1 mouse cellular context compared by ENCODE assay signal in the genomic region with DNA sequence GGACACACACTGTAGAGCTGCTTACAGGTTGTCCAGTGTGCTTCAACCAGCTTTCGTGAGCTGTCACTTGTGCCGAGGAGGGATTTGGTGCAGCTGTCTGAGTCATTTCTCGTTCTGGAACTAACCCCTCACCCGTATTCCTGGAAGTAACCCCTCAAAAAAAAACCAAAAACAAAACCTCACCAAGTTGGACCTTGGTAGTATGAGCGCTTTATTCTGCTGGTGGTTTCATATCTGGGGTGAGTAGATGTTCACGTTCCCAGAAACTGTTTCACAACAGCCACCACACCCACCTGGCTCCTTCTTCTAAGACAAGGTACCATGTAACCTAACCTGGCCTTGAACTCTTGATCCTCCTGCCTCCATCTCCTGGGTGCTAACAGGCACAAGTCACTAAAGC.
TF ChIP-seq lines count a peak whose summit lies in the region.

No protein-coding gene starts in this region.

TF ChIP-seq in CH12.LX, 34 proteins besides CTCF, POLR2A, EP300 and RAD21 (continued from another document):
- no peak for TF ChIP-seq GABPA (IDR thresholded peaks at IDR 0.05; ENCODE audit: insufficient replicate concordance, low read depth, low read length)
- TF ChIP-seq MAFK (IDR thresholded peaks at IDR 0.05; ENCODE audit: insufficient replicate concordance, low read length): no peak
- TF ChIP-seq USF1 (IDR thresholded peaks at IDR 0.05; ENCODE audit: low read depth, low read length): no peak
- TF ChIP-seq E2F4 (IDR thresholded peaks at IDR 0.05; ENCODE audit: insufficient replicate concordance, low read depth, low read length): no peak
- no peak for TF ChIP-seq POLR2AphosphoS2 (IDR thresholded peaks at IDR 0.05; ENCODE audit: low read depth, low read length)
- no peak for TF ChIP-seq CHD1 (IDR thresholded peaks at IDR 0.05; ENCODE audit: low read depth, low read length)
- no peak for TF ChIP-seq USF2 (conservative IDR thresholded peaks at IDR 0.05; ENCODE audit: low read depth, low read length)
- TF ChIP-seq KAT2A (IDR thresholded peaks at IDR 0.05; ENCODE audit: insufficient replicate concordance, low read length): no peak
